Mouse (Mus musculus): Measurements from ENCODE around the gene Fgfr3. TPM values are rescaled to one million over a fixed set of nuclear protein-coding genes. Genes with fewer than 3 reads are reported as not detected.

Fgfr3 gene
- total RNA-seq, 2 experiments from 2014 or later: 1.9 to 3.1 TPM

DNA sequence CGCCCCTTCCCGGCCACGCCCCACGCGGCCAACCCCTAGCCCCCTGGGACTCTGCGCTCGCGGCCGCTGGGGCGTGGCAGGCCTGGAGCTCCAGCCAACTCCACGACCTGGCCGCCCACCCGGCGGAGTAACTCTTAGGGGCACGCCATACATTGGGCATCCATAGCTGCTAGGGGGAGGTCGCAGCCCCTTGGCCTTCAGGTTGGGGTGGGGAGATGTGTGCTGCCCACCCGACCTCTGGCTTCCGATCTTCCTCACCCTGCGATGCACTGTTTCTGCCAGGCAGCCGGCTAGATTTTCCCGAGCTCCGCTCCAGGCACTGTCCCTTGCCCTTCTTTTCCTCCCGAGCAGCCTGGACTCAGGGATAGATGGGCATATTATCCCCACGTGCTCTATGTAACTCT is 25.8 kb upstream of the Fgfr3 start:
- intact Hi-C loops (cut with DNase I; ENCODE audit: low total_unique reads): no loop called here
- DNase-seq: no peak

DNA sequence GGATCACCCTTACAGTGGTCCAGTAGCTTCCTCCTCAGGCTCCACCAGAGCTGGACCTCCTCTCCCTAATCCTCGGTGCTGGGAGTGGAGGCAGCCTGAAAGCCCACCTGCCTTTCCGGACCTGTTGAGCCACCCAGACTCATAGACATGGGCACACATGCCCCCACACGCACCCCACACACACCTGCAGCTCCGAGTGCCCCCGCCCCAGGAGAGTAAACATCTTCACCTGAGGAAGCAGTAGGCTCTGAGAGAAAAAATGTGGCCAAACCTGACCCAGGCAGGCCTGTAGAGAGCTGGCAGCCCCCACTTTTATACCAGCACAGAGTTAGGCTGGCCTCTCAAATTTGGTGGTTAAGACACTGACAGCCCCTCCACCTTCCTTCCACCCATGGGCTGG is 25.0 kb upstream of the Fgfr3 start:
- DNase-seq: no peak
- intact Hi-C loops (cut with DNase I; ENCODE audit: low total_unique reads): no loop called here

DNA sequence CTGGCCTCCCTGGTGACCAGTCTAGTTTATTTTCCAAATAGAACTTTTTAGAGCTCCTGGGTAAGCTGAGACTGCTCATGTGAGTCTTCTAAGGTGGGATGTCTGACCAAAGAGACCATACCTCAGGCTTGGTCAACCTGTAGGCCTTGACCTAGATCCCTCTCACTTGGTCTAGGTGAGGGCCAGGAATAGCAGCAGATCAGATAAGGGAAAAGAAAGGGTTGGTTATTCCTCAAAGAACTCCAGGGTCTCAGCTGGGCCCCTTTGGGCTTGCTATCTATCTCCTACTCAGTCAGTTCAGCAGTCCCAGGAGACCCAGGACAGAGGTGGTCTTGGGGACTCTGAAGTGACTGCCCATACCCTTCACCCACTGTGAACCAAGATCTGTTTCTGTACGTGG is 23.9 kb upstream of the Fgfr3 start:
- intact Hi-C loops (cut with DNase I; ENCODE audit: low total_unique reads): no loop called here
- no peak for DNase-seq

DNA sequence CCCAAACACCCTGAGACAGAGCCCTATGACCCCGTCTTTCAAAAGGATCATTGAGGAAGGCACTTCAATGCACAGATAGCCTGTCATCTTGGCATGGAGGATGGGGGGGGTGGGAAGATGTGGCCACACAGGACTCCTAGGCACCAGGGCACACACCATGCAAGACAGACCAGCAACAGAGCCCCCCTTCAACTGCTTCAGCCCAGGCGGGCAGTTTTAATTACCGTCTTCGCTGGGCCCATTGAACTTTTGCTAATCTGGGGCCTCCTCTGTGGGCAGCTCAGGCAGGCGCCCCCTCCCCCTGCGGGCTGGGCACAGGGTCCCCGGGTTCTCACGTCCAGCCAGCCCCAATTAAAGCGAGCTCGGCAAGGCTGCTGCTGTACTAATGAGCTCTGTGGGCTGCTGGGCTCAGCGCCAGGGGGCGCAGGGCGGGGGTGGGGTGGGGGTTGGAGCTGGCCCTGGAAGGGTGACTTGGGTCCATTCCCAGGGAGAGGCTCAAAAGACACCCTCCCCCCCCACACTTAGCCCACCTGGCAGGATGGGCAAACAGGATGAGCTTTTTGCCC is 23.4 kb upstream of the Fgfr3 start:
- intact Hi-C loops (cut with DNase I; ENCODE audit: low total_unique reads): no loop called here
- DNase-seq: no peak

DNA sequence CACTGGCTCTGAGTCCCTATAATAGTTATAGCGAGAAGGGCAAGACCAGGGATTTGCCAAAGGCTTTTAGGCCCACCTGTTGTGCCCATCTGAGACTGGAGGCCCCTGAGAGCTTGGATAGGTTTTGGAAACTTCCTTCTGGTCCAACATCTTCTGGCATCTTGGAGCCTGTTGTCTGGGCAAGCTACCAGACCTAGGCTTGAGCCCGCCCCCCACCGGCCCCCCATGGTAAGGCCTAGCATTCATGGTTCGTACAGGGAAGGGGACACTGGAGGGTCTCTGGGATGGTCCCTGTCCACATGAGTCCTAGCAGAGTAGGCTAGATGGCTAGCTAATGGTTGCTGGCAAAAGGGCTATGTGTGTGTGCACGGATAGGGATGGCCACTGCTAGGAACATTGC is 22.8 kb upstream of the Fgfr3 start:
- DNase-seq: no peak
- intact Hi-C loops (cut with DNase I; ENCODE audit: low total_unique reads): no loop called here

DNA sequence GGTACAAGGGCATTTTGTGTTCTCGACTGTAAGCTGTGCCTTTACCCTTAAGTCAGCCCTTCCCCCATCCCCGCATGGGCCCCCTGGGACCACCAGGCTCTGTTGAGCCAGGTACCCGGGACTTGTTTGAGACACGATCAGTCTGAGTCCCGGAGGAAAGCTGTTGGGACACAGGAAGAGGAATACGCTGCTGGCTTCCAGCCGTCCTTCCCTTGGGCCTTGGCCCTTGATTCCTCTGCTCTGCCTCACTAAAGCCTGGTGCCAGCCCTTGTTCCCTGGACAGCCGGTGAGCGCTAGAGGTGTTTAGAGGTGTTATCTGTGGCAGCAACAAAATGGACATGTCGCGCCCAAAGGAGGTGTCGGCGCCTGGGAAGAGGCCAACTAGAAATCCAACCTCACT is 21.5 kb upstream of the Fgfr3 start:
- intact Hi-C loops (cut with DNase I; ENCODE audit: low total_unique reads): no loop called here
- DNase-seq: no peak

DNA sequence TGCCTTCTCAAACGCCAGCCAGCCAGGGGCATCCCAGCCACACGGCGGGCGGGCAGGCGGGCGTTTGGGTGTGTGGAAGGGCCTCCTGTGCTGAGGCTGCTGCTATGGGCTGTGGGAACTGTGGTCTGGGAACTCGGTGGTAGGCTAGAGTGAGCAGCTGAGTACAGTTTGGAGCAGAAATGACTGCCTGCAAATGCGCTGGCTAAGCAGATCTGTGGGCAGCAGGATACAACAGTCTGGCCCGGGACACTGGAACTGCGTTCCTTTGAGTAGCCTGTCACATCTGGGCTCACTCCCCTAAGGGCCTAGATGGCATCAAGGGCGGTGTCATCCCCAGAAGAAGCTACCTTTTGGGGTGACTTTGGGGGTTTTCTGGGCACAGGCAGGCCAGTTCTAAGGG is 19.6 kb upstream of the Fgfr3 start:
- intact Hi-C loops (cut with DNase I; ENCODE audit: low total_unique reads): no loop called here
- no peak for DNase-seq

DNA sequence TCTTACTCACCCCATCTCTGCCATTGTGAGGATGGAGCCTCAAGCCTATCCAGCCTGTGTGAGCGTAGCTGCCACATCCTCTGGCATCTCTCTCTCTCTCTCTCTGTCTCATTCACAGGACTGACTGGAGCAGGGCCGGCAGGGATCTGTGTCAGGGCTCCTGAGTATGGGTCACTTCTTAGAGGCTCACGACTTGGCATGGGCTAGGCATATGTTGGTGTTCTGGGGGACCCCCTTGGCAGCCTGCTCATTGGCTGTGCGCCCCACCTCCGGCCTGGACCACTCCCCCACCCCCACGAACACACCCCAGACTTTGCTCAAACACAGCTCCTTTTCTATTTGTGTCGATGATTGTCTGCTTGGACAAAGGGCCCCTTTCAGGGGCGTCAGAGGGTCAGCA is 17.5 kb upstream of the Fgfr3 start:
- intact Hi-C loops (cut with DNase I; ENCODE audit: low total_unique reads): no loop called here
- no peak for DNase-seq

DNA sequence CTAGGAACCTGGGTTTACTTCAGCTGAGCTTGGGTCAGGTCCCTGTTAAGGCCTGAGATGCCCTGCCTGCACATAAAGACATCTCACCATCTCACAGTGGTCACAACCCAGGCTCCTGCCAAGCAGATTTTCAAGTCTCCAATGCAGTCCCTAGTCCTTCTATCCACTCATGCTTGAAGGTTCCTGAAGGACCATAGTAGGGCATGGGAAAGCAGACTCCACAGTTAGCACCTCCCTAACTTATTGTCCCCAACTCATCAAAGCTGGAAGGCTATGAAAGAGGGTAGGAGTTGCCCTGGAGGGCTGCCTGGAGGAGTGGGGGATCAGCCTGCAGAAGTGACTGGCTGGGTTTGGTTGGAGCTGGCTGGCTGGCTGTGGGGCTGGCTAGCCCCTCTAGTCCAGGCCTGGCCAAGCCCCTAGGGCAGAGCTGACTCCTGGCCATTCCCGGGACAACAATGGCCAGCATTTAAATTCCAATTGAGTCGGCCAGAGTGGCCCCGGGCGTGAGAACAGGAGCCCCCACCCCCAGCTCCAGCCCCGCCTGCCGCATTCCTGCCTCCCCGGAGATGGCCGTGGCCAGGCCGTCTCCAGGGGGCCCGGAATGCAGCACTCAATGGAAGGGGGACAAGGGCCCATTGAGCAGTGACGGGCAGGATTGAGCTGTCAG is 16.4 kb upstream of the Fgfr3 start:
- intact Hi-C loops (cut with DNase I; ENCODE audit: low total_unique reads): no loop called here
- no peak for DNase-seq

DNA sequence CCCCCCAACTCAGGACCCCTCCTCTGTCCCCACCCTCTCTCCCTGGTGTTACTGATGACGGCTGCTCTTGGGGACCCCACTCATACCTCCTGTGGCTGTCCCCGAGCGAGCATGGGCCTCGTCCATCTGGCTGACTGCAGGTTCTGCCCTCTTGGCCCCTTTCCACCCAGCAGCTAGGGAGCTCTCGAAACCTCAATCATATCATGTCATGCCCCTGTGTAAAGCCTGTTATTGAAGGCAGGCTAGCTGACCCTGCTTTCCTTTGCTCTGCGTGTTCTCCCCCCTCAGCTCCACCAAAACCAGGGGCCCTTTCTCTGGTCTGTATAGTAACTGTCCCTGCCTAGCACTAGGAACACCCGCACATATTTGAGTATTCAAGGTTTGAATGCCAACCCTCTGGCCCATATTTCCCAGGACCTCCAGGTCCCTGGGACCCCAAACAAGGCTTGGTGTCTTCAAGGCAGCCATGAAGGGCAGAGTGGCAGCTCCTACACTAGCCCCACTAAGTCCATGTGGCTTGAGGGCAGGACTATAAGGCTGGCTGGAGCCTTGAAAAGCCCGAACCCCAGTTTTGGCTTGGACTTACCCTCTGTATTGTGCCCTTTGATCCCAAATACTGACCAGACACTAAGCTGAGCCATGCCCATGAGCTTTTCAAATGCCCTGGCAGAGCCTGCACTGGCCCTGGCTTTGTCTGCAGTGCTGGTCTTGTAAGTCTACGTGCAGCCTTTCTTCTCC is 15.7 kb upstream of the Fgfr3 start:
- intact Hi-C loops (cut with DNase I; ENCODE audit: low total_unique reads): no loop called here
- DNase-seq: peak; percentile 35

DNA sequence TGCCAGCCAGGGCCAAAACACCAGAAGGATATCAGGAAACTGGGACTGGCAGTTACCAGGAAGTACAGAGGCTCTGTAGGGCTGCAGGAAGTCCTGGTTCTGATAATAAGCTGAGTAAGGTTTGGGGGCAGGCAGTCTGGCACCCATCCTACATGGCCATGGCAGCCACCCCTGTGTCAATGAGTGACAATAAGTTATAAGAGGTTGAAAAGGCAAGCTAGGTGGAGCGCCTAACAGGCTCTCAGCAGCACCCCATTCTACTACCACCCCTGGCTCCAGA is 15.2 kb upstream of the Fgfr3 start:
- DNase-seq: no peak
- intact Hi-C loops (cut with DNase I; ENCODE audit: low total_unique reads): no loop called here

DNA sequence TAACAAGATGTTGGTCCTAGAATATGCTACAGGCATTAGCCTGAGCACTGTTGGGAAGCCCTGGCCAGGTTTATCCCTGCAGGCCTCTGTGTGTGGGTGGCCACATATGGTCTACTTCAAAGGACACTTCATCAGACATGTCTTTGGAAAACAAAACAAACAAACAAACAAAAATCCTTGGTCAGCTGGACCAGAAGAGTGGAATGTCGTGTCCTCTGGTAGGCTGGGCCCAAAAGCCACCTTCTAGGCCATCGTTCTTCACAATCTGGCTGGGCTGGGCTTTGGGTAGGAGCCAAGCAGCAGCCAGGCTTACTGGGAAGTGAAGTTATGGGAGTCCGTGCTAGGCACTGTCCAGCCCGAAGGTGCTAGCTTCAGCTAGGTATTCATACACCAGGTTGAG is 14.3 kb upstream of the Fgfr3 start:
- DNase-seq: no peak
- intact Hi-C loops (cut with DNase I; ENCODE audit: low total_unique reads): no loop called here

DNA sequence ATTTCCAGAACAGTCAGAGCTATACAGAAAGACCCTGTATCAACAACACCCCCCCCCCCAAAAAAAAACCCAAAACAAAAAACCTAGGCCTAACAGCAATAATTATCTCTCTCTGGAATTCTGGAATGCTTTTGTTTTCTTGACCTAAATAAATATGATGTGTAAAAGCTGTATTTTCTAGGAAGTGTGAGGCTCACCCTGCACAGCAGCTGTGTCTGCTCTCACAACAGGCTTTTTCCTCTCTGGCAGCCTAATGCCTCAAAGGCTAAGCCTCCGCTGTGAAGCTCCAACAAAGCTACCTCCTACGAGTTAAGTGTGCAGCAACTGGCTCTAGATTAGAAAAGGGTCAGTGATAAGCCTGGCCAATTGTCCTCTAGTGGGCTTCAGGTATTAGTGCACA is 12.4 kb upstream of the Fgfr3 start:
- intact Hi-C loops (cut with DNase I; ENCODE audit: low total_unique reads): no loop called here
- DNase-seq: no peak

DNA sequence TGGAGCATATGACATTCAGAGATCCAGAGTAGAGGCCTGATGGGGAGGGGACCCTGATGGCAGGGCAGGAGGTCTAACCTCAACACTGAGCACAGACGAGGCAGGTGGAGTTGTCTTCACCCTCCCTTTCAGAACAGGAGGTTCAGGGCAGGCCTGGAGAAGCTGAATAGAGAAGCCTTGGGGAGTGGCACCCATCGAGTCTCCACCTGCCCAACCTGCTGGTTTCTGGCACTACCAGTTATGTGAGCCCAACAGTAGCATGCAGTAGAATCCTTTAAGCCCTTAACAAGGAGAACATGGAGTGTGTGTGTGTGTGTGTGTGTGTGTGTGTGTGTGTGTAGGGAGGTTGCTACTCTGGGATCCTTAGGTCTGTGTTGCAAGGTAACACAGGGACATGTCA is 8.9 kb upstream of the Fgfr3 start:
- intact Hi-C loops (cut with DNase I; ENCODE audit: low total_unique reads): no loop called here
- no peak for DNase-seq

DNA sequence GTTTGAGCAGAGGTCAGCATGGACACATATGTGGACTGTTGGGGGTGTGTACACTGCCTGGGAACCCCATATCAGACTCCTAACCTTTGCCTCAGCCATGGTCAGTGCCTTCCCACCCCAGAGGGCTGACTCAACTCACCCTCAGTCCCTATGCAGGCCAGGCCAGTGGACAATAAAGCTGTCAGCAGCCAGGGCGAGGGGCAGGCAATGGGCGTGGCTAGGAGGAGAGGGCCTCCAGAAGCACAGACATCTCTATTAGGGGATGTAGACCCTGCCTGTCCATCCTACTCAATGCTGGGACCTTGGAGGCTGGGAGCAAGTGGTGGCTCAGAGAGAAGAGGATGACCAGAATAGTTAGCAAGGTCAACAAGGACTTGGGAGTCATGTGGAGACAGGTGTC is 6.3 kb upstream of the Fgfr3 start:
- DNase-seq: no peak

DNA sequence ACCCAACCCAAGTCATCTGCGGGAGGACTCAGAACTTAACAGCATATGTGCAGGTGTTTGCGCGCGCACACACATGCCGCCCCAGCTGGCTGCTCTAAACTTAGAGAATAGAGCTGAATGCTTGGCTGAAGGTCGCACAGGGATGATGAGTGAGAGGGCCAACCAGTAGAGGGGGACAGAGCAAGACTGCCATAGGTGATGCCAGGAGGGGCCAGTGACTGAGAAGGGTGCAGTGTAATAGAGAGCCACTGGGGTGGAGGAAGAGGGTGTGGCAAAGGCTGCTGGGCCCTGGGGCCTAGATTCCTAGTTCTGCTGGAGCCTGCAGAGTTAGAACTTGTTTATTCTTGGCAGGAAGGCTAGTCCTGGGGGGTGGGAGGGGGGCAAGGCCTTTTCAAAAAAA is 5.0 kb upstream of the Fgfr3 start:
- no peak for DNase-seq
- intact Hi-C loops (cut with DNase I; ENCODE audit: low total_unique reads): no loop called here

More for the DNA sequence above, 6.3 kb upstream of the Fgfr3 start:
- intact Hi-C loops (cut with DNase I; ENCODE audit: low total_unique reads): no loop called here

DNA sequence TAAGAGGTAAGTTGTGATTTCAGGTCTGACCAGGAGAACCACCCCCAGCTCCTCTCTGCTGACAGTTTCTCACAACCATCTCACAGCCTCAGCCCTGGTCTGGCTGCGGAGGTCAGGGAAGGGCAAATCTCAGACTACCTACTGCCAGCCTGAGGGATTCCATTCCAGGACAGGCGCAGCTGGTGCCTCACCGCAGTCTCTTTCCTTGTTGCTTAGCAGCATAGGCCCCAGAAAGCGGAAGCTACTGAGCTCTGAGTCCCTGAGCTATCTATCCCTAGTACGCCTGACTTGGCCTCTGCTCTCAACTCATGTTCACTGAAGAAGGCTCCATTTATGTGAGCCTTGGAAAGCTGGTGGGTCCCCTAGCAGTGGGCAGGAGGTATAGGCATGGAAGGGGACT is 3.0 kb upstream of the Fgfr3 start:
- intact Hi-C loops (cut with DNase I; ENCODE audit: low total_unique reads): no loop called here

DNA sequence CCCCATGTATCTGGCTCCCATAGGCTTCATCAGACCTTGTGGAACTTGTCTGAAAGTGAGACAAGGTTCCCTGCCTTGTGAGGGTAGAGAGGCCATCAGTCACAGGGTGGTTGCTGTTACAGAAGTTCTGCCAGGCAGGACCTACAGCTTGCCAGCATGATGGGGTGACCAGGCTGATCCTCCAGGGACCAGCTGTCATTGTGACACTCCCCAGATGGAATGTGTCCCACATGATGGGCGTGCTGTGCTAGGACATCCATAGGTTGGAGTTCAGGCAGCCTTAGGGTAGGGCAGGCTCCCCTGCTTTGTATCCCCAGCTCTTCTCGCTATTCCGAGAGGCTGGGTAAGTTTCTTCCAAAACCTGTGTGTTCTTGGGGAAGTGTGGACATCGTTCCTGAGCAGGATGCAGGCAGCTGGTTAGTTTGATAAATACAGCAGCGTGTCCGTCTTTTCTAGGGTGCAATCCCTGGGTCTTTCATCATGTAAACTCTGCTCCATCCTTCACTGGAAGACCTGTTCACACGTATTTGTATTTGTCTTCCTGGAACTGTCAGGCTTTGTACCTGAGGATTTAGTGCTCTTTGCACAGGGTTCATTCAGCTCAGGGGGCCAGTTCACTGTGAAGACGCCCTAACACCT is 503 bp upstream of the Fgfr3 start:
- DNase-seq: no peak
- intact Hi-C loops (cut with DNase I; ENCODE audit: low total_unique reads): no loop called here

More for the DNA sequence above, 3.0 kb upstream of the Fgfr3 start:
- DNase-seq: no peak

DNA sequence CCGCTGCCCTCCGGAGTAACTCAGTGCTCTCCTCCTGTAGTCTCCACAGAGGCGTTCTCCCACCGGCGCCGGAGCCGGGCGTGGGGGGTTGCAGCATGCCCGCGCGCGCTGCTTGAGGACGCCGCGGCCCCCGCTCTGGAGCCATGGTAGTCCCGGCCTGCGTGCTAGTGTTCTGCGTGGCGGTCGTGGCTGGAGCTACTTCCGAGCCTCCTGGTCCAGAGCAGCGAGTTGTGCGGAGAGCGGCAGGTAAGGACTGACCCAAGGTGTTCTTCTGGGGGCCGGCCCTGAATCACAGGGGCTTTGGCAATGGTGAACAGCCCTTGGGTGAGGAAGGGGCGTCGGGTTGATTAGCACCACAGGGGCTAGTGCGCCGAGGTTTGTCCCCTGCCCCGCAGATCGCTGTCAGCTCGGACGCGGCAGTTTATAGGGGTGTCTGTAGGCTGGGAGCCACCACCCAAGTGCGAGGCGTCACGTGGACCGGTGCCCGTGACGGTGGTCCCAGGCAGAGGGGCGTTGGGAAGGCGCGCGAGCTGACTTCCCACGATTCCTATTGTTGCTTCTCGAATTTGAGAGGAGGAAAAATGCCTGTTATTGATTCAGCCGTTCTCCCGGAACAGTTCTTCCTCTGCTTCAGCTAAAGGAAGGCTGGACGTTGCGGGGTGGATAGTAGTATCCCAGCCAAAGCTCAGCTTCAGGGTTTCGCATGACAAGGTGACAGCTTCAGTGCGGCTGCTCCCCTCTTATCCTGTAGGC is 968 bp downstream of the Fgfr3 start:
- DNase-seq: no peak
- intact Hi-C loops (cut with DNase I; ENCODE audit: low total_unique reads): no loop called here

DNA sequence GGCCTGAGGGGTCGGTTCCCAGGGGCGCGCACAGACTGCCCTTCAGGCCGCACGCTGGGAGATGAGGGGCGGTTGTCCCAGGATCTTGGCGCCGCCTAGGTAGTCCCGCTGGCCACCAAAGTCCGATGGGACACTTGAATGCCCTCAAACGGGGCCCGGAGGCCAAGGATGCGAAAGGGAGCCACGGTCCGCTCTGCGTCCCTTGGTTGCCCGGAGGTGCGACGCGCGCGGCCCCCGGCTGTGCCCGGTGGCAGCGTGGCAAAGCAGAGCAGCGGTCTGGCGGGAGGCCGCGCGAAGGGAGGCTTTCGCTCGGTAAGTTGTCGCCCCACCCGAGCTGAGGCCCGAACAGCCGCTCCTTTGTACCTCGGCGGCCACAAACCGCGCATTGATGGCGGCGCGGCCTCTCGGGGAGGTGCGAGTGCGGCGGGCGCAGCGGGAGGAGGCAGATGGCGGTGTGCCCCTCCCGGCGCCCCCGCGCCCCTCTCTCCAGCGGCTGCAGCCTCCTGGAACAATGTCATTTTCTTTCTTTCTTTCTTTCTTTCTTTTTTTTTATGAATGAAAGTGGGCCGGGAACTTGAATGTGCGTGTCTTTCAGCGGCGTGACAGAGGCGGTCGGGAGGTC is 1.7 kb downstream of the Fgfr3 start:
- DNase-seq: no peak

More for the DNA sequence above, 1.7 kb downstream of the Fgfr3 start:
- intact Hi-C loops (cut with DNase I; ENCODE audit: low total_unique reads): no loop called here

Measured in gastrocnemius, postnatal 14 days (tissue).